Mouse (Mus musculus): ENCODE data around the gene Tmem211. TPM values are rescaled to one million over a fixed set of nuclear protein-coding genes. Genes with fewer than 3 reads are reported as not detected.

Gene Tmem211
- polyA plus RNA-seq, 1 experiment from 2014 or later, result 0.13 TPM

GRCm38 (mm10) chr5:113215610-113216011 lies 11.1 kb upstream of the Tmem211 start:
- Histone ChIP-seq H3K4me1 (peaks cover 4% of the 10 kb centered on the region), H3K36me3 (no peaks in the 10 kb centered on the region), H3K9me3 (no peaks in the 10 kb centered on the region), H3K4me2 (replicated peaks) (no peak overlapping the region), H3K9ac (replicated peaks) (no peak overlapping the region), H3K4me3 (no peak overlapping the region), H3K27me3 (peaks cover 11% of the 10 kb centered on the region), H3K27ac (replicated peaks) (no peak overlapping the region)
- no peak for ATAC-seq (ENCODE audit: low FRiP score, low read depth)
- WGBS, result 89% methylated on average over 9 of the region's 9 CpGs

DNA sequence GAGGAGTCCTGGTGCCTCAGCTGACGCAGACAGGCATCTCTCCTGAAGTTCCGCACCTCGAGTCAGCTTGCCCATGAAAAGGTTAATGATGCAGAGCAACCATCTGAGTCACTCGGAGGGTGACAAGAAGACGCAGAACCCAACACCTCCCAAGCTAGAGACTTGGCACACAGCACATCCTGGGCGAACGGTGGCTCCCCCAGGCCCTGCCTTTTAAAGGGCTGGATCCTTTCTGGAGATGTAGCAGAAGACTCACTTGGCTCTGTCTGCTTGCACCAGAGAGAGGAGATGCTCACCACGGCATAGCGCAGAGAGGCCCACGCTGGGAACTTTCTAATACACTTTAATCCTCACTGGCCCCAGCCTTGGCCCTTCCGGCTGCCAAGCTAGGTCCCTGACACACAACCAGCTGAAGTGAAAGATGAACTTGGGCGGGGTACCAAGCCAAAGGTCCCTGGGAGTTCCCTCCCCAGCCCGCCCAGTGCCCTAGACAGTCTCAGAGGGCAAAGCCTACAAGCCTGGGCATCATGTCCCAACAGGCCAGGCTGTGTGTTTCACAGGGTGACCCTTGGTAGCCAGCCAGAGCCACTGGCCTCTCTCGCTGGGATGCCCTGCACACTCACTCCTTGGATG lies 10.3 kb upstream of the Tmem211 start:
- Histone ChIP-seq H3K27ac (replicated peaks) (no peak overlapping the region), H3K9ac (replicated peaks) (no peak overlapping the region), H3K4me2 (replicated peaks) (no peak overlapping the region), H3K4me3 (no peak overlapping the region), H3K4me1 (peaks cover 7% of the 10 kb centered on the region), H3K36me3 (no peaks in the 10 kb centered on the region), H3K27me3 (peaks cover 13% of the 10 kb centered on the region), H3K9me3 (0 out of 2 replicates have a peak, but pooled peaks cover 1% of the 10 kb centered on the region)
- no peak for ATAC-seq (ENCODE audit: low FRiP score, low read depth)
- WGBS, result 75% methylated on average over 14 of the region's 14 CpGs

GRCm38 (mm10) chr5:113217076-113217475 lies 9.6 kb upstream of the Tmem211 start:
- H3K4me1 ChIP-seq, result peaks cover 7% of the 10 kb centered on the region
- no peak overlapping the region for H3K4me2 ChIP-seq (replicated peaks)
- H3K27me3 ChIP-seq, result peaks cover 13% of the 10 kb centered on the region
- H3K9ac ChIP-seq (replicated peaks), result no peak overlapping the region
- H3K36me3 ChIP-seq, result no peaks in the 10 kb centered on the region
- WGBS, result 89% methylated on average over 12 of the region's 12 CpGs
- no peak overlapping the region for H3K27ac ChIP-seq (replicated peaks)
- ATAC-seq (ENCODE audit: low FRiP score, low read depth), result no peak
- H3K4me3 ChIP-seq, result no peak overlapping the region
- H3K9me3 ChIP-seq, result 0 out of 2 replicates have a peak, but pooled peaks cover 3% of the 10 kb centered on the region

- no peak for ATAC-seq (ENCODE audit: low FRiP score, low read depth)
- WGBS, result 81% methylated on average over 17 of the region's 17 CpGs
- Histone ChIP-seq H3K4me2 (replicated peaks) (no peak overlapping the region), H3K4me1 (peaks cover 7% of the 10 kb centered on the region), H3K4me3 (no peak overlapping the region), H3K36me3 (no peaks in the 10 kb centered on the region), H3K27me3 (peaks cover 13% of the 10 kb centered on the region), H3K9me3 (0 out of 2 replicates have a peak, but pooled peaks cover 3% of the 10 kb centered on the region), H3K27ac (replicated peaks) (no peak overlapping the region), H3K9ac (replicated peaks) (no peak overlapping the region)
Measured at GRCm38 (mm10) chr5:113218617-113219235, 8.0 kb upstream of the Tmem211 start.

GRCm38 (mm10) chr5:113219450-113219849 lies 7.3 kb upstream of the Tmem211 start:
- peaks cover 7% of the 10 kb centered on the region for H3K4me1 ChIP-seq
- H3K27me3 ChIP-seq, result peaks cover 13% of the 10 kb centered on the region
- H3K36me3 ChIP-seq, result no peaks in the 10 kb centered on the region
- H3K9me3 ChIP-seq, result 0 out of 2 replicates have a peak, but pooled peaks cover 3% of the 10 kb centered on the region
- ATAC-seq (ENCODE audit: low FRiP score, low read depth), result no peak
- no peak overlapping the region for H3K9ac ChIP-seq (replicated peaks)
- 82% methylated on average over 6 of the region's 6 CpGs for WGBS
- no peak overlapping the region for H3K4me3 ChIP-seq
- H3K27ac ChIP-seq (replicated peaks), result no peak overlapping the region
- H3K4me2 ChIP-seq (replicated peaks), result no peak overlapping the region

DNA sequence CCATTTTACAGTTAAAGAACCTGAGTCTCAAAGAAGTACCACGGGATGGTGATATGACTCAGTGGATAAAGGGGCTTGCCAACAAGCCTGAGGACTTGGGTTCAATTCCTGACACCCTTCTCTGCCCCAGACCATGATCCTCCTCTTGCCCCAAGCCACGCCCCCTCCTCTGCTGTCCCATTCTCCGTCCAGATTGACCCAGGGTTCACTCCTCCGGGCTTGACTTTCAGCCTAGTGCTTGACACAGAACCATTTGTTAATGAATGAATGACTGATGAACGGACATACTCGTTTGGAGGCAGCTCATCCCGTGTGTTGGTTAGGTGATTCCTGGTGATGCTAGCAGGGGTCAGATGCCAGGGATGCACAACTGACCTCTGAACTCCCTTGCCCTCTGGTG lies 6.8 kb upstream of the Tmem211 start:
- H3K27ac ChIP-seq (replicated peaks), result no peak overlapping the region
- no peak overlapping the region for H3K9ac ChIP-seq (replicated peaks)
- ATAC-seq (ENCODE audit: low FRiP score, low read depth), result no peak
- H3K36me3 ChIP-seq, result no peaks in the 10 kb centered on the region
- H3K27me3 ChIP-seq, result peaks cover 13% of the 10 kb centered on the region
- 75% methylated on average over 7 of the region's 7 CpGs for WGBS
- H3K4me1 ChIP-seq, result peaks cover 7% of the 10 kb centered on the region
- H3K4me3 ChIP-seq, result no peak overlapping the region
- H3K9me3 ChIP-seq, result 0 out of 2 replicates have a peak, but pooled peaks cover 3% of the 10 kb centered on the region
- peak overlapping the region; percentile 93; the same call in 1 of the 2 replicates for H3K4me2 ChIP-seq (replicated peaks)

GRCm38 (mm10) chr5:113220383-113221146 lies 6.1 kb upstream of the Tmem211 start:
- no peaks in the 10 kb centered on the region for H3K36me3 ChIP-seq
- peak overlapping the region; percentile 55 for H3K9ac ChIP-seq (replicated peaks)
- H3K4me1 ChIP-seq, result peaks cover 13% of the 10 kb centered on the region
- 0 out of 2 replicates have a peak, but pooled peaks cover 3% of the 10 kb centered on the region for H3K9me3 ChIP-seq
- peak; percentile 62 for ATAC-seq (ENCODE audit: low FRiP score, low read depth)
- H3K27ac ChIP-seq (replicated peaks), result no peak overlapping the region
- peak overlapping the region; percentile 60 for H3K4me3 ChIP-seq
- peak overlapping the region; percentile 93 for H3K4me2 ChIP-seq (replicated peaks)
- WGBS, result 2% methylated on average over 54 of the region's 64 CpGs
- peaks cover 13% of the 10 kb centered on the region for H3K27me3 ChIP-seq

DNA sequence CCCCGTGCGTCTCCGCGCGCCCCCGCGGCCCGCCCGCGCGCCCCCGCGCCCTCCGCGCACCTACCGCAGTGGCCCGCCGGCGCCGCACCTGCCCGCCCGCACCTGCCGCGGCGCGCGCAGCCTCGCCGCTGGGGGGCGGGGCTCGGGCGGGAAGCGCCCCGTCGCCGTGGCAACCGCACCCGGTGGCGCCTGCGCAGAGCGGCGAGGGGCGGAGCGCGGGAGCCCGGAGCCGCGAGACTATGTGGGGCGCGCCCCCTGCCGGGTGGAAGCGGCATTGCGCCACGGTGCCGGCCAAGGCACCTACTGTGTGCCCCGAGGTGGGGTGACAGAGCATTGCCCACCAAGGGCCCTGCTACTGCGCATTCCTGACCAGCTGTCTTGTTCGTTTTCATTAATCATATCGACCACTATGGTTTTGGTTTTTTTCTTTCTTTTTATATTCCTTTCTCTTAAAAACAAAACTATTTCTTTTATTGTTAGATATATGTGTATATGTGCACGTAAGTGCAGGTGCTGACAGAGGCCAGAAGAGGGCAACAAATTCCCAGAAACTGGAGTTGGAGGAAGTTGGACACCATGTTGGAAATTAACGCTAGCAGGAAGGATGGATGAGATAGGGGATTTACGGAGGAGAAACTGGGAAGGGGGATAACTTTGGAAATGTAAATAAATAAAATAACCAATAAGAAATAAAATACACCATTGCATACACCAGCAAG lies 5.4 kb upstream of the Tmem211 start, which contains the start of gene 2900026A02Rik:
Gene 2900026A02Rik, minus strand, starts transcription at position 90 of the 719 bp plus-strand sequence.
- Histone ChIP-seq H3K27ac (replicated peaks) (no peak within 1 kb of the TSS), H3K9ac (replicated peaks) (peak within 1 kb of the TSS; percentile 55), H3K36me3 (no peaks in the 10 kb centered on the region), H3K4me3 (peak within 1 kb of the TSS; percentile 60), H3K4me1 (peaks cover 20% of the 10 kb centered on the region), H3K4me2 (replicated peaks) (peak within 1 kb of the TSS; percentile 93), H3K27me3 (peaks cover 13% of the 10 kb centered on the region), H3K9me3 (0 out of 2 replicates have a peak, but pooled peaks cover 3% of the 10 kb centered on the region)
- WGBS, result 12% methylated on average over 45 of the region's 62 CpGs
- ATAC-seq (ENCODE audit: low FRiP score, low read depth), result peak; percentile 25; the same call in 1 of the 2 replicates

DNA sequence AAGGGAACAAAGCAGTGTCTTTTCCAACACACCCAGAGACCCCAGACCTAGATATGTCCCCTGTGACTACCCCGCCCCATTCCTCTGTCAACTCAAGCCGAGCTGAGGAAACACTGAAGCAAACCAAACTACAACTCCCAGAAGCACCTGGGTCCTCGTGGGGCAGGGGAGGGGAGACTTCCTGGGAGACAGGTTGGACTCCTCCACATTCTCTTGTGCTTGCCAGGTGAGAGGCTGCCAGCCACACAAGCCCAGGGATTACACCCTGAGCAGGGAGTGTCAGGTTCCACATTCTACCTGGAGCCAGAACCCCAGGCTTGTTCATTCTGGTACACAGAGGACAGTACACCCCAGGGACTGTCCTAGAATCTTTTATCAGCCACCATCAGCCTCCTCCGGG lies 2.8 kb upstream of the Tmem211 start:
- 65% methylated on average over 4 of the region's 4 CpGs for WGBS
- H3K4me3 ChIP-seq, result no peak overlapping the region
- peaks cover 13% of the 10 kb centered on the region for H3K27me3 ChIP-seq
- peaks cover 26% of the 10 kb centered on the region for H3K4me1 ChIP-seq
- H3K27ac ChIP-seq (replicated peaks), result no peak overlapping the region
- no peaks in the 10 kb centered on the region for H3K36me3 ChIP-seq
- no peak overlapping the region for H3K4me2 ChIP-seq (replicated peaks)
- H3K9ac ChIP-seq (replicated peaks), result no peak overlapping the region
- no peak for ATAC-seq (ENCODE audit: low FRiP score, low read depth)
- H3K9me3 ChIP-seq, result 0 out of 2 replicates have a peak, but pooled peaks cover 3% of the 10 kb centered on the region

DNA sequence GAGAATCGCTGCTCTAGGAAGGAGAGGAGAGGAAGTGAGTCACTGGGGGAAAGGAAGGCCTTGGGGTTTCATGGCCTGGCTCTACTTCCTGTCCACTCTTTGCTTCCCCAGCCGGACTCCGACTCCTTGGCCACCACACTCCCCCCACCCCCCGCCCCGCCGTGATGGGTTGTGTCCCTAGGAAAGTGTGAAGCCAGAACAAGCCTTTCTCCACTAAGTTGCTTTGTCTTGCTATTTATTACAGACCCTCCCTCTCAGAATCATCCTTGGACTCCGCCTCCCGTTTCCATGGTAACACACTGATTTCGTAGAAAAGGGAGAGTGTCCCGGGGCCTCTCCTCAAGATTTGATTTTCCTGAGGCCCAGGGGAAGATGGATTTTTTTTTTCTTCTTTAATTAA lies 1.4 kb upstream of the Tmem211 start:
- H3K36me3 ChIP-seq, result no peaks in the 10 kb centered on the region
- H3K4me1 ChIP-seq, result peaks cover 25% of the 10 kb centered on the region
- peaks cover 6% of the 10 kb centered on the region; the same call in 1 of the 2 replicates for H3K27me3 ChIP-seq
- peak overlapping the region; percentile 47 for H3K4me2 ChIP-seq (replicated peaks)
- no peak for ATAC-seq (ENCODE audit: low FRiP score, low read depth)
- 0 out of 2 replicates have a peak, but pooled peaks cover 3% of the 10 kb centered on the region for H3K9me3 ChIP-seq
- no peak overlapping the region for H3K4me3 ChIP-seq
- H3K27ac ChIP-seq (replicated peaks), result peak overlapping the region; percentile 11; the same call in 1 of the 2 replicates
- 7% methylated on average over 10 of the region's 10 CpGs for WGBS
- no peak overlapping the region for H3K9ac ChIP-seq (replicated peaks)

Data from midbrain, embryonic 12.5 days (tissue).